8 mouse cellular contexts compared by ENCODE assay signal in genomic region chr15:79261757-79262156, GRCm38 (mm10). TPM values are rescaled to one million over a fixed set of nuclear protein-coding genes. Genes with fewer than 3 reads are reported as not detected.
A peak's percentile ranks its signal among the peaks of the same experiment; 100 is the strongest.
DNase-seq lines count a peak whose midpoint lies in the region; ATAC-seq and TF ChIP-seq lines count a peak whose summit lies in the region.

No protein-coding gene starts in this region.

- no peak for TF ChIP-seq CTCF in left cerebral cortex, adult 2 months (IDR thresholded peaks at IDR 0.05)

- no peaks in the 10 kb centered on the region for H3K9me3 ChIP-seq in embryonic facial prominence, embryonic 13.5 days
- H3K9me3 ChIP-seq in intestine, embryonic 15.5 days = no peaks in the 10 kb centered on the region
- no peaks in the 10 kb centered on the region for H3K9me3 ChIP-seq in neural tube, embryonic 13.5 days

- peaks cover 25% of the 10 kb centered on the region for H3K4me1 ChIP-seq in embryonic facial prominence, embryonic 13.5 days
- H3K4me1 ChIP-seq in intestine, embryonic 15.5 days (replicated peaks) = peaks cover 20% of the 10 kb centered on the region
- H3K4me1 ChIP-seq in neural tube, embryonic 13.5 days (replicated peaks) = peaks cover 19% of the 10 kb centered on the region

- intact Hi-C loops in left cerebral cortex, adult 2 months (cut with DNase I) = loop anchor here (5.0 kb wide), 1 partner anchor 191 kb away; no protein-coding TSS in a partner anchor
- intact Hi-C loops in left cerebral cortex, postnatal 14 days (cut with DNase I) = no loop called here

- H3K9ac ChIP-seq in embryonic facial prominence, embryonic 13.5 days = peak overlapping the region; percentile 80
- H3K9ac ChIP-seq in intestine, embryonic 15.5 days = peak overlapping the region; percentile 59
- peak overlapping the region; percentile 75 for H3K9ac ChIP-seq in neural tube, embryonic 13.5 days

- 0% methylated on average over 20 of the region's 28 CpGs for WGBS in embryonic facial prominence, embryonic 13.5 days
- WGBS in intestine, embryonic 15.5 days = under 1% methylated on average over 21 of the region's 28 CpGs
- WGBS in neural tube, embryonic 13.5 days = under 1% methylated on average over 23 of the region's 28 CpGs

- no peak overlapping the region for H3K27ac ChIP-seq in left cerebral cortex, adult 2 months
- H3K27ac ChIP-seq in embryonic facial prominence, embryonic 13.5 days = peak overlapping the region; percentile 68
- no peak overlapping the region for H3K27ac ChIP-seq in intestine, embryonic 15.5 days
- H3K27ac ChIP-seq in neural tube, embryonic 13.5 days (replicated peaks) = no peak overlapping the region

- no peak for DNase-seq in left cerebral cortex, adult 2 months (ENCODE audit: extremely low spot score in 1 of 2, low spot score in 2 of 2)
- no peak for DNase-seq in left cerebral cortex, postnatal 14 days (ENCODE audit: low spot score in 2 of 2)
- DNase-seq in urinary bladder, adult 18-20 months (ENCODE audit: low spot score in 2 of 2) = no peak
- DNase-seq in frontal cortex, adult 2 months (ENCODE audit: extremely low spot score in 1 of 2, low spot score in 1 of 2) = no peak
- DNase-seq in adrenal gland, postnatal 4 days (ENCODE audit: low spot score in 2 of 2) = no peak

- ATAC-seq in embryonic facial prominence, embryonic 13.5 days (ENCODE audit: insufficient number of reproducible peaks, insufficient read depth, low FRiP score, low TSS enrichment, low read depth) = peak; percentile 26; the same call in 1 of the 2 replicates
- peak; percentile 50 for ATAC-seq in intestine, embryonic 15.5 days
- ATAC-seq in neural tube, embryonic 13.5 days (ENCODE audit: low read depth) = peak; percentile 71; the same call in 1 of the 2 replicates

- no peaks in the 10 kb centered on the region for H3K36me3 ChIP-seq in embryonic facial prominence, embryonic 13.5 days
- no peaks in the 10 kb centered on the region for H3K36me3 ChIP-seq in intestine, embryonic 15.5 days
- no peaks in the 10 kb centered on the region for H3K36me3 ChIP-seq in neural tube, embryonic 13.5 days

- peak overlapping the region; percentile 100 for H3K4me2 ChIP-seq in embryonic facial prominence, embryonic 13.5 days
- peak overlapping the region; percentile 99 for H3K4me2 ChIP-seq in intestine, embryonic 15.5 days (replicated peaks)
- H3K4me2 ChIP-seq in neural tube, embryonic 13.5 days = peak overlapping the region; percentile 99

- peaks cover 37% of the 10 kb centered on the region for H3K27me3 ChIP-seq in embryonic facial prominence, embryonic 13.5 days
- peaks cover 26% of the 10 kb centered on the region for H3K27me3 ChIP-seq in intestine, embryonic 15.5 days (replicated peaks)
- peaks cover 64% of the 10 kb centered on the region for H3K27me3 ChIP-seq in neural tube, embryonic 13.5 days

- H3K4me3 ChIP-seq in left cerebral cortex, adult 2 months = peak overlapping the region; percentile 47
- peak overlapping the region; percentile 70 for H3K4me3 ChIP-seq in embryonic facial prominence, embryonic 13.5 days
- peak overlapping the region; percentile 63 for H3K4me3 ChIP-seq in intestine, embryonic 15.5 days (replicated peaks)
- H3K4me3 ChIP-seq in neural tube, embryonic 13.5 days = peak overlapping the region; percentile 57

RNA-seq across cellular contexts. Expression of gene Slc16a8, which starts 7.2 kb away (rescaled TPM):
- total RNA-seq in left cerebral cortex, adult 2 months (2021) = under 1 TPM in 1 of 2 experiments, not detected in 1; 0.25 TPM
- not detected for total RNA-seq in left cerebral cortex, postnatal 14 days (2021)
- 0.46 TPM in 1 of 2 replicates, not detected in the other for polyA plus RNA-seq in embryonic facial prominence, embryonic 13.5 days (2015; fragmentation: Nextera tagmentation; extraction: Ambion mirVana)
- 0.16 TPM in 1 of 2 replicates, not detected in the other for polyA plus RNA-seq in intestine, embryonic 15.5 days (2015; fragmentation: Nextera tagmentation; extraction: Ambion mirVana)
- 0.43 and 0.50 TPM in 2 replicates for polyA plus RNA-seq in neural tube, embryonic 13.5 days (2015; fragmentation: Nextera tagmentation; extraction: Ambion mirVana)
- polyA plus RNA-seq in frontal cortex, adult 2 months (2012; rRNA removed) = 0.06 TPM in 1 of 2 replicates, not detected in the other
- total RNA-seq in adrenal gland, postnatal 4 days (2021) = under 1 TPM; 0.17 TPM

RNA-seq across cellular contexts. Expression of gene Baiap2l2, which starts 23.6 kb away (rescaled TPM):
- total RNA-seq in left cerebral cortex, adult 2 months (2021) = 1 to 10 TPM; 5.9 to 6.4 TPM
- total RNA-seq in left cerebral cortex, postnatal 14 days (2021) = 1 to 10 TPM; 3.3 to 7.0 TPM
- 18.0 and 23.4 TPM in 2 replicates for polyA plus RNA-seq in embryonic facial prominence, embryonic 13.5 days (2015; fragmentation: Nextera tagmentation; extraction: Ambion mirVana)
- polyA plus RNA-seq in intestine, embryonic 15.5 days (2015; fragmentation: Nextera tagmentation; extraction: Ambion mirVana) = 12.3 and 14.7 TPM in 2 replicates
- 2.7 TPM in 2 replicates for polyA plus RNA-seq in neural tube, embryonic 13.5 days (2015; fragmentation: Nextera tagmentation; extraction: Ambion mirVana)
- 12.6 and 16.6 TPM in 2 replicates for polyA plus RNA-seq in frontal cortex, adult 2 months (2012; rRNA removed)
- total RNA-seq in adrenal gland, postnatal 4 days (2021) = 1 to 10 TPM; 2.3 to 5.5 TPM

RNA-seq across cellular contexts. Expression of gene Gm49486, which starts 32.6 kb away (rescaled TPM):
- total RNA-seq in left cerebral cortex, adult 2 months (2021) = 1 to 10 TPM; 1.0 TPM
- total RNA-seq in left cerebral cortex, postnatal 14 days (2021) = 1 to 10 TPM in 1 of 2 experiments, under 1 TPM in 1; 0.94 to 1.2 TPM
- 1.6 TPM in 2 replicates for polyA plus RNA-seq in embryonic facial prominence, embryonic 13.5 days (2015; fragmentation: Nextera tagmentation; extraction: Ambion mirVana)
- 0.27 and 0.35 TPM in 2 replicates for polyA plus RNA-seq in intestine, embryonic 15.5 days (2015; fragmentation: Nextera tagmentation; extraction: Ambion mirVana)
- polyA plus RNA-seq in neural tube, embryonic 13.5 days (2015; fragmentation: Nextera tagmentation; extraction: Ambion mirVana) = 1.7 and 2.0 TPM in 2 replicates
- 1.3 and 1.4 TPM in 2 replicates for polyA plus RNA-seq in frontal cortex, adult 2 months (2012; rRNA removed)
- total RNA-seq in adrenal gland, postnatal 4 days (2021) = under 1 TPM; 0.17 to 0.70 TPM

RNA-seq across cellular contexts. Expression of gene Pick1, which starts 32.8 kb away (rescaled TPM):
- 10 to 100 TPM; 55.7 to 57.8 TPM for total RNA-seq in left cerebral cortex, adult 2 months (2021)
- total RNA-seq in left cerebral cortex, postnatal 14 days (2021) = 10 to 100 TPM; 52.0 to 56.4 TPM
- 53.3 and 56.6 TPM in 2 replicates for polyA plus RNA-seq in embryonic facial prominence, embryonic 13.5 days (2015; fragmentation: Nextera tagmentation; extraction: Ambion mirVana)
- 44.2 and 50.1 TPM in 2 replicates for polyA plus RNA-seq in intestine, embryonic 15.5 days (2015; fragmentation: Nextera tagmentation; extraction: Ambion mirVana)
- polyA plus RNA-seq in neural tube, embryonic 13.5 days (2015; fragmentation: Nextera tagmentation; extraction: Ambion mirVana) = 75.0 and 88.0 TPM in 2 replicates
- polyA plus RNA-seq in frontal cortex, adult 2 months (2012; rRNA removed) = 87.7 and 98.4 TPM in 2 replicates
- total RNA-seq in adrenal gland, postnatal 4 days (2021) = 10 to 100 TPM; 32.1 to 33.2 TPM
